Mouse (Mus musculus): ENCODE results near the gene Actl6b. TPM values are rescaled to one million over a fixed set of nuclear protein-coding genes. Genes with fewer than 3 reads are reported as not detected.

The Actl6b gene
- total RNA-seq, 2 experiments from 2014 or later, result not detected

GRCm38 (mm10) chr5:137551119-137551518 lies 2.2 kb upstream of the Actl6b start:
- 0 out of 2 replicates have a peak, but pooled peaks have one; percentile 53 for ATAC-seq (replicated peaks; ENCODE audit: low FRiP score, low TSS enrichment, poor library complexity, severe bottlenecking)

DNA sequence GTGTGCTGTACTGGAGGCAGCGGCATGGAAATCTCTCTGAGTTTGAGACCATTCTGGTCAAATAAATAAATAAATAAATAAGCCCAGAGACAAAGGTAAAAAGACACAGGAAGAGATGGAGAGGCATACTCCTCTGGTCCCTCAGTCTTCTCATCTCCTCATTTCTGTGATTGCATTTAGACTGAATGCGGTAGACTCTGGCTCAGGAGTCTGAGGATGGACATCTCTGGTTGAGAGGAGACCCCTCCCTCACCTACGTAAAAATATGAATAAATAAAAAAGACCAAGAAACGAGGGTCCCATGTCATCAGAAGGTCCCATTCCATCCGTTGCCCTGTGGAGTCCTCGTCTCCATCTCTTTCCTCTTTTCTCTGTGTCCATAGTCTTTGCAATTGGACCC lies 317 bp upstream of the Actl6b start:
- no peak for ATAC-seq (replicated peaks; ENCODE audit: low FRiP score, low TSS enrichment, poor library complexity, severe bottlenecking)

GRCm38 (mm10) chr5:137553898-137554297 lies 581 bp downstream of the Actl6b start:
- no peak; the same call in 1 of the 2 replicates for ATAC-seq (replicated peaks; ENCODE audit: low FRiP score, low TSS enrichment, poor library complexity, severe bottlenecking)

DNA sequence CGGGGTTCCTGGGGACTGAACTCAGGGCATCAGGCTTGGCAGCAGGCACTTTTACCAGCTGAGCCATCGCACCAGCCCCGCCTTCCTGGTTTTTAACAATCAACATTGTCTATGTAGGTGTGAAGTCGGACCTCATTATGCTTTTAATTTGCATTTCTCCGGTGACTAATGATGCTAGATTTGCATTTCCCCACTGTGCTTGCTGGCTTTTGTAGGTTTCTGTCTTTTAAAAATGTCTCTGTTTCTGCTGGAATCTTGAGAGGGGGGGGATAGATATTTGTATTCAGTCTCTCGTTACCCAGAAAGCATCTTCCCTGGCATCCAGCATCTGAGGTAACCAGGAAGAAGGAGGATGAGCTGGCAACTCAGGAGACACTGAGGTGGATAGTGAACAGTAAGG lies 8.2 kb downstream of the Actl6b start:
- ATAC-seq (replicated peaks; ENCODE audit: low FRiP score, low TSS enrichment, poor library complexity, severe bottlenecking), result no peak

- ATAC-seq (replicated peaks; ENCODE audit: low FRiP score, low TSS enrichment, poor library complexity, severe bottlenecking), result no peak
These were observed 9.6 kb downstream of the Actl6b start for GRCm38 (mm10) chr5:137562965-137563364.

GRCm38 (mm10) chr5:137565744-137566143 lies 12.4 kb downstream of the Actl6b start:
- ATAC-seq (replicated peaks; ENCODE audit: low FRiP score, low TSS enrichment, poor library complexity, severe bottlenecking), result no peak

DNA sequence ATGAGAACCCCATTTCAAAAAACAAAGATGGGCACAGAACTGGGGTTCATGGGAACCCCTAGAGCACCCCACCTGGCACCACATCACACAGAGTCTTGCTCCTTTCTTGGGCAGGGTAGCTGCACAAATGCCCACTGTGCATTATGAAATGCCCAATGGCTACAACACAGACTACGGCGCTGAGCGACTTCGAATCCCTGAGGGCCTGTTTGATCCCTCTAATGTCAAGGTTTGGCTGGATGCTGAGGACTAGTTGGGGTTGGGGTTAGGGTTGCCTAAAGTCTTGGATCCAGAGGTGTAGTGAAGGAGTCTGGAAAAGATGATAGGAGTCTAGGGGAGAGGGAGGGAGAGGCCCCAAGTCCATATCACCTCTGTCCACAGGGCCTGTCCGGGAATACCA lies 13.1 kb downstream of the Actl6b start:
- ATAC-seq (replicated peaks; ENCODE audit: low FRiP score, low TSS enrichment, poor library complexity, severe bottlenecking), result no peak

DNA sequence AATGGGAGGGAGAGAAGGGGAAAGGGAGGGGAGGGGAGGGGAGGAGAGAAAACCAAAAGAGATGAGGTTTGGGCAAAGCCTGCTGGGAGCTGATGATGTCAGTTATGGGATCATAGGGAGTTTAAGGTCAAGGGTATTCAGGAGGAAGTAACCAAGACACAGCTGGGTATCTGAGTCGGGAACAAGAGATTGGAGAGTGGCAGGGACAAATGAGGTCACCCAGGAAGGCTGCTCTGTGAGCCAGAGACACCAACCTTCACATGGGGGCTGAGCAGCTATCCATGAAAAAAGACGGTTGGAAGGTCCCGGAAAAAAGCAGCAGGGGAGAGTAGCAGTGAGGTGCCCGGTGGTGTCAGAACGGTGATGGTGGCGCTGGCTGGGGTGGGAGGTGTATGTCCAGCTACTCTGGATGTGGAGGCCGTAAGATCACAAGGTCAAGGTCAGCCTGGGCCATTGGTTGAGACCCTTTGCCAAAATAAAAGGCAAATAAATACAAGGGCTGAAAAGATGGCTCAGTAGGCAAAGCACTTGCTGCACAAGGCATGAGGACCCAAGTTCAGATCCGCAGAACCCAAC lies 15.0 kb downstream of the Actl6b start:
- ATAC-seq (replicated peaks; ENCODE audit: low FRiP score, low TSS enrichment, poor library complexity, severe bottlenecking), result no peak

DNA sequence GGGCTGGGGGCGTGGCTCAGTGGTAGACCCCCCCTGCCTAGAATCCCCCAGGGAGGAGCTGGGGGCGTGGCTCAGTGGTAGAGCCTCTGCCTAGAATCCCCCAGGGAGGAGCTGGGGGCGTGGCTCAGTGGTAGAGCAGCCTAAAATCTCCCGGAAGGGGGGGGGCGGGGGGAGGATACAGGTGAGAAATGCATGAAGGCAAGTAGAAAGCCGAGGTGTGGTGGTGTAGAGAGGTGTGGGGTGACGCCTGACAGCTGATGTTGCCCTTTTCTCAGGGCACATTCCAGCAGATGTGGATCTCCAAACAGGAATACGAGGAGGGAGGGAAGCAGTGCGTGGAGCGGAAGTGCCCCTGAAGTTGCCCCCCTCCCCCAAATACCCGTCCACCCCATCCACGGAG lies 15.7 kb downstream of the Actl6b start:
- no peak for ATAC-seq (replicated peaks; ENCODE audit: low FRiP score, low TSS enrichment, poor library complexity, severe bottlenecking)

DNA sequence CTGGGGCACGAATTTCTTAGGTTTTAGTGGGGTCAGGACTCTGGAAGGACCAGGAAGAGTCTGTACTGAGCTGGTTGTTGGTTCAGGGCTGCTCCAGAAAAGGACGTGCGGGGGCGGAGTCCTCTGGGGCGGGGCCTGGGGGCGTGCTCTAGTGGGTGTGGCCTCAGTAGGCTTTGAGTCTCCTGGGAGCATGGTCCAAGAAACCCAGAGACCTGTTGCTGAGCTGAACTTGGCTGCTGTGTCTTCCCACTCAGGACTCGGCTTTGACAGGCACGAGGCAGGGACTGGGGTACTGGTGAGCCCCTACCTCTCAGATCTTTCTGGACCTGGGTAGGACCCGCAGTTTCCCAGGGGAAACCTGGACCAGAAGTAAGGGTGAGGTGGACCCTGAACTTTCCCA lies 16.3 kb downstream of the Actl6b start, which contains the start of gene Tfr2:
Gene Tfr2 (plus strand): TSS at position 176 of the 400 bp plus-strand sequence.
- ATAC-seq (replicated peaks; ENCODE audit: low FRiP score, low TSS enrichment, poor library complexity, severe bottlenecking), result peak; percentile 76

GRCm38 (mm10) chr5:137570181-137570580 lies 16.9 kb downstream of the Actl6b start:
- ATAC-seq (replicated peaks; ENCODE audit: low FRiP score, low TSS enrichment, poor library complexity, severe bottlenecking), result no peak

DNA sequence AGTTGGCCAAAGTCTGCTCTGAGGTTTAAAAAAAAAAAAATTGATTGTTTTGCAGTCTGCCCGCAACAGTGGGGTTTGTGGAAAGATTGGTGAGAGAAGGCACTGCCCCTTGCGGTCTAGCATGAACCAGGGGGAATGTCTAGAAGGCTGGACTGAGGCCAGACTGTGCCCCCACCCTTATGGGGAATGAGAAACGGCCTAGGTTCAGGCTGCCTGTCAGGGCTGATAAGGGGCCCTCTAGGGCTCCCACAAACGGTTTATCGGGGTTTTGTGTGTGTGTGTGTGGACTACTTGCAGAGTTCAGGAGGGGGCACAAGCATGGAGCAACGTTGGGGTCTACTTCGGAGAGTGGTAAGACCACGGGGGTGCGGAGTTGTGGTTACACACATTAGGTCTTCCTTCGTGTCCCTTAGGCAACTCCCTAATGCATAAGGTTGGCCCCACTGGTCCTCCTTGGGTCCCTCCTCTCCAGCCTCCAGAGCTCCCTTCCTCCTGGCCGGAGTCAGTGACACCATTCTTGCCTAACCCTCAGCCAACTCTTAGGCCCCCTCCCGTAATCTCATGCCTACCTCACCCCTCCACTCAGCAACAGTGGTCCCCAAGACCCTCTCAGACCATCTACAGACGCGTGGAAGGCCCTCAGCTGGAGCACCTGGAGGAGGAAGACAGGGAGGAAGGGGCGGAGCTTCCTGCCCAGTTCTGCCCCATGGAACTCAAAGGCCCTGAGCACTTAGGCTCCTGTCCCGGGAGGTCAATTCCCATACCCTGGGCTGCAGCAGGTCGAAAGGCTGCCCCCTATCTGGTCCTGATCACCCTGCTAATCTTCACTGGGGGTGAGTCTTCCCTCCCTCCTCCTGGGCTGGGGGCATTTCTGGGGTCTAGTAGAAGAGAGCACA lies 17.6 kb downstream of the Actl6b start:
- ATAC-seq (replicated peaks; ENCODE audit: low FRiP score, low TSS enrichment, poor library complexity, severe bottlenecking), result peak; percentile 80

DNA sequence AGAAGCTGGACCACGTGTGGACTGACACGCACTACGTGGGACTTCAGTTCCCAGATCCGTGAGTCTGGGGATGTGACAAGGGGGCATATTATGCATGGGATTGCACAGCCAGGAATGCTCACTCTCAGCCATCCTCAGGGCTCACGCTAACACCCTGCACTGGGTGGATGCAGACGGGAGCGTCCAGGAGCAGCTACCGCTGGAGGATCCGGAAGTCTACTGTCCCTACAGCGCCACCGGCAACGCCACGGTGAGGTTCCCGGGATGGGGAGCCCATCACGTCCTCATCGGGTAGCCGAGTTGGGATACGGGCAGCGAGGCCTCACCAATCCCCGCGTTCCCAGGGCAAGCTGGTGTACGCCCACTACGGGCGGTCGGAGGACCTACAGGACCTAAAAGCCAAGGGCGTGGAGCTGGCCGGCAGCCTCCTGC lies 21.2 kb downstream of the Actl6b start:
- ATAC-seq (replicated peaks; ENCODE audit: low FRiP score, low TSS enrichment, poor library complexity, severe bottlenecking), result no peak

DNA sequence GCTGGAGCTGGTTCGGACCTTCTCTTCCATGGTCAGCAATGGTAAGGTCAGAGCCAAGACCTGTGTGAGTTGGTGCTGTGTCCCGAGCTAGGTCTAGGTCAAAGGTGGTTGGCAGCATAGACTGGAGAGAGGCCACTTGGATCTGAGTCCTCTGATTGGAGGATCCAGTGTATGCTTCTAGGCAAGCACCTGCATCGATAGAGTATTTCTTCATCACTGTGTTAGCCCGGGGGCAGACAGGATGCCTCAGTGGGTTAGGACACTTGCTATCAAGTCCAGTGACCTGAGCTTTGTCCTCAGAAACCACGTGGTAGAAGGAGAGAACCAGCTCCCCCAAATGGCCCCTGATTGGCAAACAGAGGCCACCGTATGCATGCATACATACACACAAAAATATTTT lies 26.9 kb downstream of the Actl6b start:
- ATAC-seq (replicated peaks; ENCODE audit: low FRiP score, low TSS enrichment, poor library complexity, severe bottlenecking), result no peak

DNA sequence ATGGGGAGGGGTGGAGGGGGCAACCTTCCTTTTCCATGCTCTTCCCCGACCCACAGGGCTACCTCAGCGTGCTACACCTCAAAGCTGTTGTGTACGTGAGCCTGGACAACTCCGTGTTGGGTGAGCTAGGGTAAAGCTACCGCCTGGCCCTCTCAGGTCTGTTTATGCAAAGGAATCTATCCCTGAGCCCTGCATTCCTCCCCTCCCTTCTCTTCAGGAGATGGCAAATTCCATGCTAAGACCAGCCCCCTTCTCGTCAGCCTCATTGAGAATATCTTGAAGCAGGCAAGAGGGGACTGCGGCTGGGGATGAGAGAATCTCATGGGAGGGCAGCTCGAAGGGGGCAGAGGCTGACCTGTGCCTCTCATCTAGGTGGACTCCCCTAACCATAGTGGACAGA lies 29.4 kb downstream of the Actl6b start:
- ATAC-seq (replicated peaks; ENCODE audit: low FRiP score, low TSS enrichment, poor library complexity, severe bottlenecking), result no peak

GRCm38 (mm10) chr5:137583670-137584169 lies 30.4 kb downstream of the Actl6b start:
- ATAC-seq (replicated peaks; ENCODE audit: low FRiP score, low TSS enrichment, poor library complexity, severe bottlenecking), result no peak

DNA sequence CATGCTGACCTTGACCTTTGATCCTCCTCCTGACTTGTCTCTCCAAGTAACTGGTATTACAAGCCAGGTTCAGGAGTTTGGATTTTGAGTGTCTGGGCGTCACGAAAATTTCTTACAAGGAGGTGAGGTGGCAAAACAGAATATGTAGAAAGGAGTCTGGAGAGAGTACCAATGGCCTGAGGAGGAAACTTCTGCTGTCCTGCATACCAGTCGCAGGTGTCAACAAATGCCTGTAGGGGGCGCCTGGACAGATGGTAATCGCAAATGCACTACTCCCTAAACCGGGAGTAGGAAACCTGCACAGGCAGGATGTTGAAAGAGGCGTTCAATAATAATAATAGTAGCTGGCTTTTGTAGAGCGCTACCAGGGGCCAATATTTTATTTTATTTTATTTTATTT lies 31.7 kb downstream of the Actl6b start:
- ATAC-seq (replicated peaks; ENCODE audit: low FRiP score, low TSS enrichment, poor library complexity, severe bottlenecking), result peak; percentile 52; the same call in 1 of the 2 replicates

DNA sequence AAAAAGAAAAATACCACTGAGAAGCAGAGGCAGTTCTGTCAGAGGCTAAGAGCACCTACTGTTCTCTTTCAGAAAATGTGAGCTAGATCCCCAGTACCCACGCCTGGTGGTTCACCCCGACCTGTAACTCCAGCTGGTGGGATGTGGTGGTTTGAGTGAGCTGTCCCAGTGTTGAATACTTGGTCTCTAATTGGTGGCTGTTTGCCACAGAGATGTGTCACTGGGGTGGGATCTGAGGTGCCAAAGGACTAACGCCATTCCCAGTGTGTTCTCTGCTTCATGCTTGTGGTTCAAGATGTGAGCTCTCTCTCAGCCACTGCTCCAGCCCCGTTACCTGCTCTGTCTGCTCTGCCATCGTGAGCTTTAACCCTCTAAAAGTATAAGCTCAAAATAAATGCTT lies 37.2 kb downstream of the Actl6b start:
- no peak for ATAC-seq (replicated peaks; ENCODE audit: low FRiP score, low TSS enrichment, poor library complexity, severe bottlenecking)

- no peak for ATAC-seq (replicated peaks; ENCODE audit: low FRiP score, low TSS enrichment, poor library complexity, severe bottlenecking)
These were observed 42.6 kb downstream of the Actl6b start for GRCm38 (mm10) chr5:137595921-137596320.

DNA sequence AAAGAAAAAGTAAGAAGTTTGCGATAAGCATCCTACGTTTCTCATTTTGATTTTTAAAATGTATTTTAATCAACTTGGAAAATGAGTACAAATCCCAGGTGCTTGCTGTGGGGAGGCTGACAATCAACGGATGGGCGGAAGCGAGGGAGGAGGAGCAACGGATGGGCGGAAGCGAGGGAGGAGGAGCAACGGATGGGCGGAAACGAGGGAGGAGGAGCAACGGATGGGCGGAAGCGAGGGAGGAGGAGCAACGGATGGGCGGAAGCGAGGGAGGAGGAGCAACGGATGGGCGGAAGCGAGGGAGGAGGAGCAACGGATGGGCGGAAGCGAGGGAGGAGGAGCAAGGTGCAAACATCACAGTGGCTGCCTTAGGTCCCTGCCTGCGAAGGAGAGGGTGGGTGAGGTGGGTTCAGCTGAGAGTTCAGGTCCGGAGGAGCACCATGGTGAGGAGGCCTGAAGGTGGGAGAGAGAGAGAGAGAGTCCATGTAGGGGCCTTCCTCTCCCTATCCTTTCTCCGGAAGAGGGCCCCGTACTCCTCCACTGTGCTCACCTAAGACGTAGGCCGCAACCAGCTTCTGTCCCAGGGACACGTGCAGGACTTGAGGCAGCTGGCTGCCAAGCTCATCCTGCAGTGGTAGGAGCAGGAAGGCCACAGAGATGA lies 43.4 kb downstream of the Actl6b start:
- ATAC-seq (replicated peaks; ENCODE audit: low FRiP score, low TSS enrichment, poor library complexity, severe bottlenecking), result no peak; the same call in 1 of the 2 replicates

Data from megakaryocyte-erythroid progenitor cell, adult 5-6 weeks (primary cell).